Mouse (Mus musculus) heart, embryonic 14.5 days (tissue): ENCODE measurements around the gene Iqch. TPM values are rescaled to one million over a fixed set of nuclear protein-coding genes. Genes with fewer than 3 reads are reported as not detected.

Source experiments
- ATAC-seq: fragments of 200-750 bp; cut with Nextera tagmentation; 2 replicates; pipeline ENCODE4 v1.8.0; 2017; ENCODE audit warnings: low read depth, moderate TSS enrichment; ENCODE audit not compliant: insufficient number of reproducible peaks, insufficient read depth, low FRiP score
- H3K27ac ChIP-seq, 2 experiments: fragments of 200-500 bp in 1 of 2; fragments of 300-500 bp in 1 of 2; sonication (generic) in 1 of 2; replicated peaks in 1 of 2; 2 replicates each; pipeline ENCODE4 v1.5.1; 2012 to 2014; ENCODE audit warnings: low read depth in 2 of 2, low read length in 2 of 2, control low read depth in 1 of 2, mild to moderate bottlenecking in 1 of 2, mixed read lengths in 1 of 2; ENCODE audit not compliant: control insufficient read depth in 1 of 2, insufficient read depth in 1 of 2
- H3K27me3 ChIP-seq: fragments of 300-500 bp; sonication (generic); 2 replicates; pipeline ENCODE4 v1.6.1; 2014; ENCODE audit warnings: mild to moderate bottlenecking, low read length, control low read depth; ENCODE audit not compliant: control insufficient read depth, insufficient read depth
- H3K36me3 ChIP-seq: fragments of 300-500 bp; sonication (generic); 2 replicates; pipeline ENCODE4 v1.6.1; 2014; ENCODE audit warnings: mild to moderate bottlenecking, control low read depth, low read length, mixed read lengths; ENCODE audit not compliant: control insufficient read depth, insufficient read depth
- H3K4me1 ChIP-seq, 2 experiments: fragments of 200-500 bp in 1 of 2; fragments of 300-500 bp in 1 of 2; sonication (generic) in 1 of 2; 2 replicates each; pipeline ENCODE4 v1.6.1; 2012 to 2014; ENCODE audit warnings: low read length in 2 of 2, control low read depth in 1 of 2, mixed read lengths in 1 of 2; ENCODE audit not compliant: control insufficient read depth in 2 of 2, insufficient read depth in 2 of 2
- H3K4me2 ChIP-seq: fragments of 300-500 bp; sonication (generic); 2 replicates; pipeline ENCODE4 v1.6.1; 2014; ENCODE audit warnings: mild to moderate bottlenecking, low read length
- H3K4me3 ChIP-seq, 2 experiments: fragments of 200-500 bp in 1 of 2; fragments of 300-500 bp in 1 of 2; sonication (generic) in 1 of 2; 2 replicates each; pipeline ENCODE4 v1.5.1; 2012 to 2014; ENCODE audit warnings: low read length in 2 of 2, mild to moderate bottlenecking in 2 of 2, control low read depth in 1 of 2, low read depth in 1 of 2, moderate library complexity in 1 of 2; ENCODE audit not compliant: control insufficient read depth in 1 of 2, insufficient read depth in 1 of 2
- H3K9ac ChIP-seq: fragments of 300-500 bp; sonication (generic); 2 replicates; pipeline ENCODE4 v1.6.1; 2014; ENCODE audit warnings: mild to moderate bottlenecking, low read length
- H3K9me3 ChIP-seq: fragments of 300-500 bp; sonication (generic); 2 replicates; pipeline ENCODE4 v1.6.1; 2016; ENCODE audit warnings: low read length, control low read depth; ENCODE audit not compliant: control insufficient read depth
- WGBS: fragments of 180-500 bp; shearing (Covaris S2); extraction: QIAGEN DNeasy Blood & Tissue Kit; methylation state at CpG from one replicate; pipeline ENCODE4 v1.1.7; 2014; 5-methylcytosine and 5-hydroxymethylcytosine counted together
- polyA plus RNA-seq: library from polyadenylated mRNA; unstranded; fragments of >200 nt; fragmentation: Nextera tagmentation; extraction: Ambion mirVana; gene quantifications from 2 replicates; pipeline ENCODE4 v1.2.1, GENCODE M21; 2014

The Iqch gene
- polyA plus RNA-seq, 1 experiment from 2014 or later, result not detected

- peaks cover 31 to 69% of the 10 kb centered on the region in 2 experiments for H3K4me1 ChIP-seq
- H3K36me3 ChIP-seq, result peaks cover 35% of the 10 kb centered on the region
- ATAC-seq, result no peak
- H3K4me2 ChIP-seq, result no peak overlapping the region
- no peak overlapping the region for H3K4me3 ChIP-seq
- 58% methylated on average over 8 of the region's 8 CpGs for WGBS
- 0 out of 4 replicates have a peak overlapping the region, but pooled peaks of 1 of the 2 experiments have one; percentile 37 for H3K27ac ChIP-seq
- H3K9me3 ChIP-seq, result no peaks in the 10 kb centered on the region
- no peak overlapping the region for H3K9ac ChIP-seq
- no peaks in the 10 kb centered on the region for H3K27me3 ChIP-seq
Observed at GRCm38 (mm10) chr9:63372541-63372940, 229.8 kb downstream of the Iqch start.

Other genes starting within 250 kb of the Iqch start
- 32.4 and 32.5 TPM in 2 replicates for gene Map2k5, start 224.6 kb downstream of the Iqch start, polyA plus RNA-seq
- gene 2300009A05Rik, start 203.2 kb downstream of the Iqch start, polyA plus RNA-seq, result 80.7 and 80.9 TPM in 2 replicates
- gene Aagab, start 167 bp upstream of the Iqch start, polyA plus RNA-seq, result 28.5 and 31.1 TPM in 2 replicates
- 7.6 and 10.4 TPM in 2 replicates for gene Smad3, start 155.5 kb upstream of the Iqch start, polyA plus RNA-seq